Mouse (Mus musculus) CH12.LX (cell line): ENCODE results near the gene Eif2b5. TPM values are rescaled to one million over a fixed set of nuclear protein-coding genes. Genes with fewer than 3 reads are reported as not detected.

Source experiments
- DNase-seq: peaks from one replicate; pipeline ENCODE4 v3.0.0-alpha.2; 2013; ENCODE audit errors: extremely low read depth
- H3K27ac ChIP-seq: 2 replicates; pipeline ENCODE4 v1.5.1; 2012; ENCODE audit warnings: low read depth, mild to moderate bottlenecking, control low read depth, moderate library complexity; ENCODE audit not compliant: insufficient read depth
- H3K27me3 ChIP-seq: replicated peaks from 2 replicates; pipeline ENCODE3; 2012; ENCODE audit warnings: inconsistent platforms
- H3K36me3 ChIP-seq, 2 experiments: replicated peaks in 1 of 2; 2 replicates each; pipeline versions ENCODE3 to v1.6.1; 2012; ENCODE audit warnings: inconsistent platforms in 1 of 2, low read length in 1 of 2, mild to moderate bottlenecking in 1 of 2, mixed read lengths in 1 of 2, moderate library complexity in 1 of 2; ENCODE audit not compliant: control insufficient read depth in 1 of 2, insufficient read depth in 1 of 2
- H3K4me1 ChIP-seq, 2 experiments: 2 replicates each; pipeline ENCODE4 v1.6.1; 2012; ENCODE audit warnings: inconsistent platforms in 1 of 2, moderate library complexity in 1 of 2; ENCODE audit not compliant: insufficient read depth in 2 of 2, control insufficient read depth in 1 of 2
- H3K4me2 ChIP-seq: 2 replicates; pipeline ENCODE4 v1.6.1; 2012; ENCODE audit warnings: low read depth, mild to moderate bottlenecking, control low read depth; ENCODE audit not compliant: poor library complexity, insufficient read depth, severe bottlenecking
- H3K4me3 ChIP-seq, 3 experiments: fragments of 150-350 bp in 1 of 3; sonication (generic) in 1 of 3; replicated peaks in 1 of 3; 2 replicates each; pipeline versions ENCODE3 to v1.5.1; 2011 to 2012; ENCODE audit warnings: low read depth in 2 of 3, low read length in 2 of 3, mild to moderate bottlenecking in 2 of 3, moderate library complexity in 2 of 3, control low read depth in 1 of 3, improper control_type of control experiment in 1 of 3, inconsistent platforms in 1 of 3, mixed read lengths in 1 of 3; ENCODE audit not compliant: poor library complexity in 1 of 3
- H3K79me2 ChIP-seq: replicated peaks from 2 replicates; pipeline ENCODE4 v1.6.1; 2012; ENCODE audit warnings: mild to moderate bottlenecking, moderate library complexity; ENCODE audit not compliant: control insufficient read depth, poor library complexity, insufficient read depth, severe bottlenecking; ENCODE audit errors: extremely low read depth
- H3K9ac ChIP-seq: 2 replicates; pipeline ENCODE4 v1.6.1; 2012; ENCODE audit warnings: low read depth, mild to moderate bottlenecking, control low read depth, moderate library complexity; ENCODE audit not compliant: insufficient read depth
- H3K9me3 ChIP-seq: replicated peaks from 2 replicates; pipeline ENCODE3; 2012; ENCODE audit warnings: low read length, inconsistent platforms, mixed read lengths
- CHD1 ChIP-seq: IDR thresholded peaks from 2 replicates; pipeline ENCODE4 v1.6.1; 2012; ENCODE audit warnings: low read depth, low read length, improper control_type of control experiment, inconsistent platforms
- CTCF ChIP-seq, 2 experiments: IDR thresholded peaks in 1 of 2; conservative IDR thresholded peaks in 1 of 2; 2 replicates each; pipeline ENCODE4 v1.5.1; 2011 to 2012; ENCODE audit warnings: low read depth in 2 of 2, low read length in 2 of 2, improper control_type of control experiment in 1 of 2, inconsistent platforms in 1 of 2, mild to moderate bottlenecking in 1 of 2, moderate library complexity in 1 of 2
- ELF1 ChIP-seq: IDR thresholded peaks from 2 replicates; pipeline ENCODE4 v1.6.1; 2014; ENCODE audit warnings: low read depth, mild to moderate bottlenecking, inconsistent platforms, low read length, improper control_type of control experiment
- EP300 ChIP-seq: IDR thresholded peaks from 2 replicates; pipeline ENCODE4 v1.6.1; 2011; ENCODE audit warnings: low read length, improper control_type of control experiment
- GABPA ChIP-seq: IDR thresholded peaks from 2 replicates; pipeline ENCODE4 v1.6.1; 2012; ENCODE audit warnings: low read depth, low read length, improper control_type of control experiment, inconsistent platforms; ENCODE audit not compliant: insufficient replicate concordance
- HCFC1 ChIP-seq: IDR thresholded peaks from 2 replicates; pipeline ENCODE4 v1.6.1; 2012; ENCODE audit warnings: low read depth, mild to moderate bottlenecking, inconsistent platforms, low read length, improper control_type of control experiment
- IRF4 ChIP-seq: IDR thresholded peaks from 2 replicates; pipeline ENCODE4 v1.6.1; 2014; ENCODE audit warnings: low read depth, mild to moderate bottlenecking, inconsistent platforms, low read length, improper control_type of control experiment
- JUN ChIP-seq: IDR thresholded peaks from 2 replicates; pipeline ENCODE4 v1.6.1; 2011; ENCODE audit warnings: low read depth, mild to moderate bottlenecking, low read length, improper control_type of control experiment, moderate library complexity; ENCODE audit not compliant: insufficient read depth
- MAFK ChIP-seq: IDR thresholded peaks from 2 replicates; pipeline ENCODE4 v1.6.1; 2011; ENCODE audit warnings: low read length, improper control_type of control experiment; ENCODE audit not compliant: insufficient replicate concordance
- MXI1 ChIP-seq: IDR thresholded peaks from 2 replicates; pipeline ENCODE4 v1.6.1; 2011; ENCODE audit warnings: mild to moderate bottlenecking, low read depth, low read length, improper control_type of control experiment
- MYC ChIP-seq: IDR thresholded peaks from 2 replicates; pipeline ENCODE4 v1.6.1; 2011; ENCODE audit warnings: low read depth, mild to moderate bottlenecking, improper control_type of control experiment, low read length
- NRF1 ChIP-seq: IDR thresholded peaks from 2 replicates; pipeline ENCODE4 v1.6.1; 2014; ENCODE audit warnings: low read depth, mild to moderate bottlenecking, inconsistent platforms, low read length, improper control_type of control experiment, moderate library complexity
- POLR2A ChIP-seq: IDR thresholded peaks from 2 replicates; pipeline ENCODE4 v1.6.1; 2011; ENCODE audit warnings: low read depth, mild to moderate bottlenecking, improper control_type of control experiment, low read length
- POLR2AphosphoS2 ChIP-seq: IDR thresholded peaks from 2 replicates; pipeline ENCODE4 v1.6.1; 2011; ENCODE audit warnings: low read depth, low read length, improper control_type of control experiment
- RAD21 ChIP-seq: IDR thresholded peaks from 2 replicates; pipeline ENCODE4 v1.6.1; 2011; ENCODE audit warnings: low read depth, mild to moderate bottlenecking, low read length, improper control_type of control experiment, moderate library complexity
- RCOR1 ChIP-seq: conservative IDR thresholded peaks from 2 replicates; pipeline ENCODE4 v1.6.1; 2012; ENCODE audit warnings: low read depth, mild to moderate bottlenecking, inconsistent platforms, low read length, improper control_type of control experiment
- SMC3 ChIP-seq: IDR thresholded peaks from 2 replicates; pipeline ENCODE4 v1.6.1; 2011; ENCODE audit warnings: low read depth, low read length, improper control_type of control experiment
- TCF12 ChIP-seq: IDR thresholded peaks from 2 replicates; pipeline ENCODE4 v1.6.1; 2014; ENCODE audit warnings: low read depth, mild to moderate bottlenecking, inconsistent platforms, low read length, improper control_type of control experiment
- UBTF ChIP-seq: IDR thresholded peaks from 2 replicates; pipeline ENCODE4 v1.6.1; 2012; ENCODE audit warnings: low read depth, mild to moderate bottlenecking, inconsistent platforms, low read length, improper control_type of control experiment, moderate library complexity
- USF2 ChIP-seq: conservative IDR thresholded peaks from 2 replicates; pipeline ENCODE4 v1.6.1; 2011; ENCODE audit warnings: low read depth, low read length, improper control_type of control experiment
- ZC3H11A ChIP-seq: IDR thresholded peaks from 2 replicates; pipeline ENCODE4 v1.6.1; 2012; ENCODE audit warnings: low read depth, mild to moderate bottlenecking, inconsistent platforms, low read length, improper control_type of control experiment
- ZNF384 ChIP-seq: IDR thresholded peaks from 2 replicates; pipeline ENCODE4 v1.6.1; 2012; ENCODE audit warnings: low read depth, low read length, improper control_type of control experiment, inconsistent platforms
- dilution Hi-C: fragments of 300-500 bp; cut with MboI; formaldehyde crosslinking; loops from 2 replicates; pipeline ENCODE4 v1.14.3; 2020; ENCODE audit warnings: low sequenced_read_pairs; ENCODE audit not compliant: extremely low pct_unique_long_range_greater_than_20kb, extremely low pct_ligation_motif_present
- in situ Hi-C: fragments of 300-500 bp; cut with MboI; formaldehyde crosslinking; loops from 3 replicates; pipeline ENCODE4 v1.14.3; 2019; ENCODE audit warnings: low sequenced_read_pairs, low pct_ligation_motif_present, low pct_unique_long_range_greater_than_20kb, mixed read lengths
- polyA plus RNA-seq: library from polyadenylated mRNA; unstranded; fragments of >175 nt; gene quantifications from 2 replicates; pipeline ENCODE4 v1.2.1, GENCODE M21; 2012; ENCODE audit warnings: low read depth; ENCODE audit not compliant: insufficient read length
- total RNA-seq, 2 experiments: library from RNA; depleted of rRNA; stranded (reverse); fragments of 300-350 nt in 1 of 2; fragments of >200 nt in 1 of 2; gene quantifications; 2 replicates each; pipeline ENCODE4 v1.2.3; 2012 to 2014

The Eif2b5 gene
- total and polyA plus RNA-seq, 3 experiments = 139 to 183 (median 179) TPM

- H3K27me3 ChIP-seq = no peaks in the 10 kb centered on the region
- DNase-seq = no peak
- no peaks in the 10 kb centered on the region for H3K79me2 ChIP-seq
- no peak overlapping the region for H3K9ac ChIP-seq
- H3K4me3 ChIP-seq = no peak overlapping the region
- no peaks in the 10 kb centered on the region for H3K36me3 ChIP-seq
- no peak overlapping the region for H3K4me2 ChIP-seq
- in situ Hi-C loops (loop anchor here (25.0 kb wide), 1 partner anchor 281 kb away; no protein-coding TSS in a partner anchor), dilution Hi-C loops (no loop called here)
- H3K4me1 ChIP-seq = peaks cover 2 to 7% of the 10 kb centered on the region in 2 experiments; a peak in 2 of 4 replicates
- no peak overlapping the region for H3K27ac ChIP-seq
- no peak for TF ChIP-seq MAFK
- TF ChIP-seq ZNF384 = 0 out of 2 replicates have a peak, but pooled peaks have one; percentile 34
- no peak for TF ChIP-seq POLR2A
- H3K9me3 ChIP-seq = peaks cover 5% of the 10 kb centered on the region
Measured at GRCm38 (mm10) chr16:20493452-20493851, 5.2 kb upstream of the Eif2b5 start.

- peak; percentile 77 for DNase-seq
- H3K79me2 ChIP-seq = peaks cover 15% of the 10 kb centered on the region
- TF ChIP-seq RAD21 = peak; percentile 84
- no peak for TF ChIP-seq RCOR1
- peak; percentile 55 for TF ChIP-seq SMC3
- TF ChIP-seq CTCF (conservative IDR thresholded peaks at IDR 0.05 in 1 of 2, IDR thresholded peaks at IDR 0.05 in 1 of 2; ENCODE audit: low read depth in 2 of 2, low read length in 2 of 2) = peak; percentile 58 to 84
- peak; percentile 86 for TF ChIP-seq ELF1
- TF ChIP-seq HCFC1 = no peak; the same call in 1 of the 2 replicates
- peak; percentile 81 for TF ChIP-seq MAFK
- no peaks in the 10 kb centered on the region for H3K27me3 ChIP-seq
- dilution Hi-C loops = no loop called here
- peaks cover 9 to 17% of the 10 kb centered on the region in 2 experiments for H3K36me3 ChIP-seq
- peaks cover 0 to 11% of the 10 kb centered on the region in 2 experiments; a peak in 2 of 4 replicates for H3K4me1 ChIP-seq
- H3K4me3 ChIP-seq = no peak overlapping the region
- peaks cover 5% of the 10 kb centered on the region for H3K9me3 ChIP-seq
- H3K4me2 ChIP-seq = no peak overlapping the region
- H3K27ac ChIP-seq = no peak overlapping the region
- H3K9ac ChIP-seq = no peak overlapping the region
- in situ Hi-C loops = loop anchor here (25.0 kb wide), 1 partner anchor 285 kb away; no protein-coding TSS in a partner anchor
Measured at GRCm38 (mm10) chr16:20496671-20497600, 1.7 kb upstream of the Eif2b5 start.

- dilution Hi-C loops = no loop called here
- no peak overlapping the region for H3K27ac ChIP-seq
- peak overlapping the region; percentile 8; the same call in 1 of the 2 replicates for H3K4me2 ChIP-seq
- no peaks in the 10 kb centered on the region for H3K27me3 ChIP-seq
- H3K4me1 ChIP-seq = peaks cover 0 to 11% of the 10 kb centered on the region in 2 experiments; a peak in 2 of 4 replicates
- H3K4me3 ChIP-seq = peak overlapping the region; percentile 76 to 99 (median 89)
- H3K79me2 ChIP-seq = peaks cover 15% of the 10 kb centered on the region
- H3K36me3 ChIP-seq = peaks cover 21 to 29% of the 10 kb centered on the region in 2 experiments
- in situ Hi-C loops = loop anchor here (25.0 kb wide), 1 partner anchor 286 kb away; no protein-coding TSS in a partner anchor
- no peak overlapping the region for H3K9ac ChIP-seq
- DNase-seq = no peak
- peaks cover 8% of the 10 kb centered on the region for H3K9me3 ChIP-seq
- TF ChIP-seq ELF1 = no peak
- TF ChIP-seq MXI1 = no peak
- TF ChIP-seq GABPA = no peak
- TF ChIP-seq USF2 = no peak
- no peak for TF ChIP-seq TCF12
- no peak for TF ChIP-seq JUN
- TF ChIP-seq POLR2AphosphoS2 = no peak
- TF ChIP-seq EP300 = no peak
- TF ChIP-seq NRF1 = no peak
- TF ChIP-seq MYC = no peak
- no peak for TF ChIP-seq IRF4
- no peak for TF ChIP-seq UBTF
- TF ChIP-seq ZC3H11A = no peak
- no peak for TF ChIP-seq CHD1
Measured at GRCm38 (mm10) chr16:20497980-20498676, 489 bp upstream of the Eif2b5 start.
